Mouse (Mus musculus): ENCODE measurements at regions not wholly inside any gene's neighbourhood (a gene's known extent, or its start where the extent isn't known, plus 50 kb on each side); places are given as distances from the start of the nearest gene placed in this dataset.

DNA sequence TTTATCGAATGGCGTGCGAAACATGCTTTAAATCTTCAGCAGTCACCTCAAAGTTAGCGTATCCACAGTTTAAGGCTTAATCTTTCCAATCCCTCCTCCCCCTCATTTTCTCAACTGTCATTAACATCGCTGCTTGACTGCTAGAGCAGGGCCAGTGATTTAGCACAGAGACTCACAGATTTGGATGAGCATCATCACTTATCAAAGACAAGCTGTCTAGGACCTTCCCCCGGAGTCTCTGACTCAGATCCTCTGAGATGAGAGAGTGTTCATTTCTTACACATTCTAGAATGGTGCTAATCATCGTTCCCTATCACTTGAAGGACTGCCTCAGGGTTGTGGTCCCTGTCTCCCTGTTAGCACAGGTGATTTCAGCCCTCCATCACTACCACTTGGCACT lies 112.1 kb upstream of the Tmem132c start:
- DNase-seq (ENCODE audit: low spot score): no peak

DNA sequence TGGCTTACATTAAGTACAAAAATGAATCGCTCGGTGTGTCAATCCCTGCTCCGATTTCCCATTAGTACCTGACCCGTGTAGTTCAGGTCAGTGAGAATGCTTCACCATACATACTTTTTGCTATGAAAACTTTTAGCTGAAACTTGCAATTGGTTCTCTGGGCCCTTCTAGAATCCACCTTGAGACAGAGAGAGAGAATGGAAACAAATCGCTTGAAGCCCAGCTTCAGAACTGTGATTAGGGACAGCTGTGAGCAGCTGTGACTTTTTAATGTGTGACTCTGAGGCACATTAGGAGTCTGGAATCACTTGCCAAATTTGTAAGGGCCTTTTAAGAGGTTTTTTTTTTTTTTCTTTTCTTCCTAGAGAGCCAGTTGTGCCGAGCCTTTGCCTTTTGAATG lies 107.2 kb upstream of the Tmem132c start:
- DNase-seq (ENCODE audit: low spot score): no peak

DNA sequence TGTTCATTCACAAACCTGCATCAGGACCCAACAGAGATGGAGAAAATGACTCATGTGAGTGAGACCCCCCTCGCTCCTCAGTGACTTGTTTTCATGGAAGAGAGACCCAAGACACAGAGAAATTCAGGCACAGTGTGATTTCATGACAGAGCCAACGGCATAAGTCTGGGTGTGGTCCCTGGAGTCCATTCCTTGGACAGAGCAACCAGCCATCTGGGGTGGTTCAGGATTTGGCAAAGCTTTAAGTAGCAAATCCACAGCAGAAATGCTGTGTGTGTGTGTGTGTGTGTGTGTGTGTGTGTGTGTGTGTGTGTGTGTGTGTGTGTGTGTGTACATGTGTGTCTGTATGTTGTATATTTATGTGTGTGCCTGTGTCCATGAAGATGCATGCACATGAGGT lies 101.0 kb upstream of the Tmem132c start:
- no peak for DNase-seq (ENCODE audit: low spot score)

DNA sequence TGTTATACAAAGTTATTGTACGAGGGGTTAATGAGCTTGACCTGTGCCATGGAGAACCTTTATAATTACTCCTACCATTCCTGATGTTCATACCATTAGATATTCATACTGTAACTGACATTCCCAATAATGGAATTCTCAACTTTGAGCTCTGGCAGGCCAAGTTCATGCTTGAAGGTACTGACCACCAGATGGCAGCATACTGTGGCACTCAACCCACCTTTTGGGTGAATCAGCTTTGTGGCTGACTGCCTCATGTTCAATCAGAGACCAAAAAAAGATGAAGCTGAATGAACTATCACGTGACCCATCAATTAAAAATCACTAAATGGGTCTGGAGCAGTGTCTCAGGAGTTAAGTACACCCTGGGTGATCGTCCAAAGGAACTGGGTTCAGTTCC lies 81.3 kb upstream of the Tmem132c start:
- peak; percentile 10 for DNase-seq (ENCODE audit: low spot score)

DNA sequence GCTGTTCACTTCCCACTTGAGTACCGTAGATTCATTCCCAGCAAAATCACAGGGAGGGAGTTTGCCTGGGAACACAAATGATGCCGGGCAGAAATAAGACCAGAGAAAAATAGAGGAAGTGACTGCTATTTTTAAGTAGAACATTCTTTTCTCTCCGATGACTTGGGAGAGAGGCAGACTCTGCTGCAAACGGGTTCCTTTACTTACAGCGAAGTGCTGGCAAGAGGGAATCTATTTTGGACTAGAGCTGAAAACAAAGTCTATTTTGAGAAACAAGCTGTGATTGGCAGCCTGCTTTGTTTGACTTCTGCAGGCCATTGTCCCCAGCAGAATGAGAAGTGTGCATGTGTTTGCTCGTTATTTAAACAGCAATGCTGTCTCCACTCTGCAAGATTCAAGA lies 78.2 kb upstream of the Tmem132c start:
- no peak for DNase-seq (ENCODE audit: low spot score)

DNA sequence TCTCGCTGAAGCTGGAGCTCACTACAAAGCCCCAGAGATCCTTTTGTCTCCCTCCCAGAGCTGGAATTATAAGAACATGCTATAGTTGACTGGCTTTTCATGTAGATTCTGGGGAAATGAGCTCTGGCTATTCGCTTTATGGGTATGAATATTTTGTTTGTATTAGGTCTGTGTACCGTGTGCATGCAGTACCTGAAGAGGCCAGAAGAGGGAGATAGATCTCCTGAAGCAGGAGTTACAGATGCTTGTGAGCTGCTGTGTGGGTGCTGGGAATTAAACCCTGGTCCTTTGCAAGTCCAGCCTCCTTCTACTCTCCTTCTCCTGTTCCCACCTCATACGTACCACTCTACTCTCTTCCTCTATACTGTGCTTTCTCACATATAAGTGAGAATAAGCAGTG lies 52.6 kb upstream of the Tmem132c start:
- DNase-seq (ENCODE audit: low spot score): no peak
